Mouse (Mus musculus) embryonic facial prominence, embryonic 11.5 days (tissue): ENCODE results near the gene Gng7. TPM values are rescaled to one million over a fixed set of nuclear protein-coding genes. Genes with fewer than 3 reads are reported as not detected.
"Not testable (repeated sequence)": the region's sequence is repeated elsewhere in the genome, so short reads cannot be mapped to it uniquely, and the experiment has no call there.

Experiments
- ATAC-seq: fragments of 200-750 bp; cut with Nextera tagmentation; replicated peaks from 2 replicates; pipeline ENCODE4 v1.8.0; 2017; ENCODE audit warnings: low read depth; ENCODE audit not compliant: insufficient number of reproducible peaks, low FRiP score, low TSS enrichment
- DNase-seq: peaks from one replicate; pipeline ENCODE4 v3.0.0-alpha.2; 2015; ENCODE audit warnings: low spot score
- H3K27ac ChIP-seq: fragments of 300-500 bp; sonication (generic); replicated peaks from 2 replicates; pipeline ENCODE4 v1.5.1; 2014; ENCODE audit warnings: mild to moderate bottlenecking, low read depth, low read length, control low read depth
- H3K27me3 ChIP-seq: fragments of 300-500 bp; sonication (generic); 2 replicates; pipeline ENCODE4 v1.6.1; 2014; ENCODE audit warnings: mild to moderate bottlenecking, low read length, moderate library complexity, mixed read lengths; ENCODE audit not compliant: control insufficient read depth, insufficient read depth
- H3K36me3 ChIP-seq: fragments of 300-500 bp; sonication (generic); replicated peaks from 2 replicates; pipeline ENCODE4 v1.6.1; 2014; ENCODE audit warnings: low read depth, mild to moderate bottlenecking, low read length, moderate library complexity, mixed read lengths; ENCODE audit not compliant: control insufficient read depth, insufficient read depth
- H3K4me1 ChIP-seq: fragments of 300-500 bp; sonication (generic); 2 replicates; pipeline ENCODE4 v1.6.1; 2014; ENCODE audit warnings: low read length, mixed read lengths; ENCODE audit not compliant: control insufficient read depth, insufficient read depth
- H3K4me2 ChIP-seq: fragments of 300-500 bp; sonication (generic); 2 replicates; pipeline ENCODE4 v1.6.1; 2014; ENCODE audit warnings: low read depth, mild to moderate bottlenecking, control low read depth, low read length, moderate library complexity
- H3K4me3 ChIP-seq: fragments of 300-500 bp; sonication (generic); 2 replicates; pipeline ENCODE4 v1.5.1; 2014; ENCODE audit warnings: low read depth, low read length, control low read depth
- H3K9ac ChIP-seq: fragments of 300-500 bp; sonication (generic); replicated peaks from 2 replicates; pipeline ENCODE4 v1.6.1; 2014; ENCODE audit warnings: mild to moderate bottlenecking, control low read depth, low read length
- H3K9me3 ChIP-seq: fragments of 300-500 bp; sonication (generic); replicated peaks from 2 replicates; pipeline ENCODE4 v1.6.1; 2016; ENCODE audit warnings: mild to moderate bottlenecking, low read length, inconsistent platforms, mixed read lengths; ENCODE audit not compliant: control insufficient read depth
- WGBS: fragments of 180-500 bp; shearing (Covaris S2); extraction: QIAGEN DNeasy Blood & Tissue Kit; methylation state at CpG from one replicate; pipeline ENCODE4 v1.1.7; 2014; 5-methylcytosine and 5-hydroxymethylcytosine counted together
- polyA plus RNA-seq: library from polyadenylated mRNA; unstranded; fragments of >200 nt; fragmentation: Nextera tagmentation; extraction: Ambion mirVana; gene quantifications from 2 replicates; pipeline ENCODE4 v1.2.1, GENCODE M21; 2014

The Gng7 gene
- polyA plus RNA-seq, result 4.8 and 5.4 TPM in 2 replicates

- Histone ChIP-seq H3K9ac (peak within 1 kb of the TSS; percentile 51), H3K4me1 (no peaks in the 10 kb centered on the region), H3K9me3 (no peaks in the 10 kb centered on the region), H3K4me3 (peak within 1 kb of the TSS; percentile 42), H3K36me3 (no peaks in the 10 kb centered on the region), H3K27ac (no peak within 1 kb of the TSS), H3K4me2 (peak within 1 kb of the TSS; percentile 57), H3K27me3 (no peaks in the 10 kb centered on the region)
- DNase-seq (peak; percentile 98), ATAC-seq (peak; percentile 91)
- 9% methylated on average over 31 of the region's 31 CpGs for WGBS
Observed at GRCm38 (mm10) chr10:81014393-81015384, at the start of gene Gng7. Gng7 (minus strand) TSS chr10:81014945.

GRCm38 (mm10) chr10:81064519-81064918, 49.8 kb upstream of the Gng7 start:
- not testable (repeated sequence) for H3K4me2 ChIP-seq, H3K27me3 ChIP-seq, H3K9ac ChIP-seq, H3K4me1 ChIP-seq, H3K27ac ChIP-seq, ATAC-seq, H3K9me3 ChIP-seq, H3K36me3 ChIP-seq, H3K4me3 ChIP-seq, DNase-seq
- 88% methylated on average over 8 of the region's 8 CpGs for WGBS

- Histone ChIP-seq H3K36me3 (no peaks in the 10 kb centered on the region), H3K9me3 (no peaks in the 10 kb centered on the region), H3K4me2 (no peak overlapping the region), H3K27ac (no peak overlapping the region), H3K4me3 (no peak overlapping the region), H3K4me1 (peaks cover 2% of the 10 kb centered on the region; the same call in 1 of the 2 replicates), H3K27me3 (no peaks in the 10 kb centered on the region), H3K9ac (no peak overlapping the region)
- WGBS, result 54% methylated on average over 4 of the region's 4 CpGs
- ATAC-seq (no peak), DNase-seq (no peak)
Observed at GRCm38 (mm10) chr10:81062710-81063109, 48.0 kb upstream of the Gng7 start.

DNA sequence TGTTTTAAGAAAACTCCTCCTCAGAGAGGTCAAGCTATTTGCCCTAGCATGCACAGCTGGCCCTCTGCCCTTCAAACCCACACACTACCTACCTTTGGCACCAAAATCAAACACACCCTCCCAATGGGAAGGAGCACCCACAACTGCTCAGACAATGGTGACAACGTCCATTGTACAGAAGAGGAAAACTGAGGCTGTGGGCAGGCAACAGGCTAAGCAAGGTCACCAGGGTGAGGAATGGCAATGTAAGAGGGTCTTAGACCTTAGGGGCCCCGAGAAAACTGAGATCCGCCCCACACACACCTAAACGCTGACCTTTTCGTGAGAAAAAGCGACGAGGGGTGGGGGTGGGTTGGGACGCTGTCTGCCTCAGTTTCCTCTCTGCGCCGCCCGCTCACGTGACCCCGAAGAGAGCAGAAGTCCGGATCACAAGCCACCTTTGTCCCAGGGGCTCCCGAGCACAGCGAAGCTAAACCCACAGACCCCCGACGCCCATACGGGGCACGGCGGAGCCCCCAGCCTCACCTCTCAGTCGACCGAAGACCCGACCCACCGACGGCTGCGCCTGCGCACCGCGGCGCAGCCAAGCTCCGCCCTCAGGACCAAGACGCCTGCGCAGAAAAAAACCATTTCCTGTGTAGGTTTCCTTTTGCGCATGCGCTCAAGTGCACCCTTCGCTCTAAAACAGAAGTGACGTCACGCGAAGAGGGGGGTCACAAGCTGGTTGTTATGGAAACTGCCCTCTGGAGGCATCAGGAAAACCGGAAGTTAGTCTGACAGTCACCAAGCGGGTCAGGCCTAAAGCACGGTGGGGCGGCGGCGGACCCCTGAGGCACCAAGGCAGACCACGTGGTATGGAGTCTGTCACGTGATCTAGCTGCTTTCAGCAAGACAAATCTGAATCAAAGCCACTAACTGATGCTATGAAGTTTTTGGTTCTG, 45.1 kb upstream of the Gng7 start, which contains the start of gene Sgta:
Gene Sgta (minus strand): TSS at position 579 of the 941 bp plus-strand sequence.
- H3K4me1 ChIP-seq, result peaks cover 2% of the 10 kb centered on the region; the same call in 1 of the 2 replicates
- no peaks in the 10 kb centered on the region for H3K9me3 ChIP-seq
- no peaks in the 10 kb centered on the region for H3K27me3 ChIP-seq
- ATAC-seq (peak; percentile 86), DNase-seq (peak; percentile 100)
- WGBS, result 1% methylated on average over 48 of the region's 48 CpGs
- peak within 1 kb of the TSS; percentile 54 for H3K4me2 ChIP-seq
- H3K9ac ChIP-seq, result peak within 1 kb of the TSS; percentile 75
- peak within 1 kb of the TSS; percentile 74 for H3K4me3 ChIP-seq
- no peaks in the 10 kb centered on the region for H3K36me3 ChIP-seq
- H3K27ac ChIP-seq, result no peak within 1 kb of the TSS

DNA sequence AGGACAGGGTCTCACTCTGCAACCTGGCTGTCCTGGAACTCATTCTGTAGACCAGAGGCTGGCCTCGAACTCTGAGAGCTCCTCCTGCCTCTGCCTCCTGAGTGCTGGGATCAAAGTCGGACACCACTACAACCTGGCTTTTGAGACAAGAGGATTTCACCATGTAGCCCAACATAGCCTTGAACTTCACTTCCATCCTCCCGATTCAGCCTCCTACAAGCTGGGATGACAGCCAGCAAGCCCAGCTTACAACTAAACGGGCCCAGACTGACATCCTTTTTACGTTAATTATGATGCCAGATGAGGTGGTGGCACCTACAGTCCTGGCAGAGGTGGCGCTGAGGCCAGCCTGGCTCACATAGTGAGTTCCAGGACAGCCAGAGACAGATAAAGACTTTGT, 44.2 kb upstream of the Gng7 start:
- no peaks in the 10 kb centered on the region for H3K9me3 ChIP-seq
- H3K36me3 ChIP-seq, result no peaks in the 10 kb centered on the region
- no peak overlapping the region for H3K9ac ChIP-seq
- no peak for ATAC-seq
- peaks cover 2% of the 10 kb centered on the region; the same call in 1 of the 2 replicates for H3K4me1 ChIP-seq
- H3K27me3 ChIP-seq, result no peaks in the 10 kb centered on the region
- no peak overlapping the region for H3K4me2 ChIP-seq
- H3K27ac ChIP-seq, result no peak overlapping the region
- DNase-seq, result no peak
- 92% methylated on average over 6 of the region's 6 CpGs for WGBS
- peak overlapping the region; percentile 74 for H3K4me3 ChIP-seq

DNA sequence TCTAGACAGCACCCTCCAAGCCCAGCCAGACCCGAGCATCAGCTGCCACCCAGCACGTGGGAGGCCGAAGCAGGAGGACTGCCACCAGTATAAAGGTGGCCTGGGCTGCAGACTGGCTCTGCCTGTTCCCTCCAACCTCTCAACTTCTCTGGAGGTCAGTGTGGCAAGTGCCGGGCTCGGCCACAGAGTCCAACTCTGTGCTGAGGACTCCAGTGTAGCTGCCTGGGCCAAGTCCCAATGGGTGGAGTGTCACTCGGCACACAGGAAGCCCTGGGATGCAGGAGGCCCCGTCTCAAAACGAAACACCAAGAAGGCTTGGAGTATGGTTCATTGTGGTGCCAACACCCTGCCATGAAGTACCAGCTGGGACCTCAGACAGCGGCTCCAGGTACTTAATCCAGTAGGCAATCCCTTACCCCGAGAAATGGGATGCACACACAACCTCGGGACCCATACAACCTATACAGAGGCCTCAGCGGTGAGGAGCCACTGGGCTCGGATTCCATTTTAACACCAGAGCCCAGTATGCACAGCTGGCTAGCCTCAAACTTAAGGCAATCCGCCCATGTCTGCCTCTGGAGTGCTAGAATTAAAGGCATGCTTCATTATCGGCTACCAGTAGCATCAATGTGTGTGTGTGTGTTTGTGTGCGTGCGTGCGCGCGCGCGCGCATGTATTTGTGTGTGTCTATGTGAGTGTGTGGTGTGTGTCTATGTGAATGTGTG, 42.8 kb upstream of the Gng7 start:
- no peaks in the 10 kb centered on the region for H3K9me3 ChIP-seq
- DNase-seq (no peak), ATAC-seq (no peak)
- no peak overlapping the region for H3K4me3 ChIP-seq
- no peaks in the 10 kb centered on the region for H3K27me3 ChIP-seq
- WGBS, result 96% methylated on average over 23 of the region's 23 CpGs
- no peaks in the 10 kb centered on the region for H3K36me3 ChIP-seq
- 0 out of 2 replicates have a peak overlapping the region, but pooled peaks have one; percentile 9 for H3K9ac ChIP-seq
- peaks cover 2% of the 10 kb centered on the region; the same call in 1 of the 2 replicates for H3K4me1 ChIP-seq
- no peak overlapping the region for H3K4me2 ChIP-seq
- no peak overlapping the region for H3K27ac ChIP-seq

DNA sequence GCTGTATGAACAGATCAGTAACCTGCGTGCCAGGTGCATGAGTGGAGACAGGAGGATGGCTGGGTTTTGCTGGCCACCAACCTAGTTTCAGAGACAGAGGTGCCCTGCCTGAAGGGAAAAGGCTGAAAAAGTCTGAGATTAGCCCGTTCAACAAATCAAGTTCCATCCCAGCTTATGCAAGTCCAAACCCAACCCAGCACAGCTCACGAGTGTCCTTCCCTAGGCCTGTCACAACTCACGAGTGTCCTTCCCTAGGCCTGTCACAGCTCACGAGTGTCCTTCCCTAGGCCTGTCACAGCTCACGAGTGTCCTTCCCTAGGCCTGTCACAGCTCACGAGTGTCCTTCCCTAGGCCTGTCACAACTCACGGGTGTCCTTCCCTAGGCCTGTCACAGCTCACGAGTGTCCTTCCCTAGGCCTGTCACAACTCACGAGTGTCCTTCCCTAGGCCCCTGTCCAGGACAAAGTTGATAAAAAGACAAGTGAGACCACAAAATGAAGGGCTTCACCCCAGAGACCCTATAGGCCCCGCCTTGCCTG, 41.1 kb upstream of the Gng7 start:
- not testable (repeated sequence) for DNase-seq, H3K9ac ChIP-seq, H3K4me1 ChIP-seq, H3K27ac ChIP-seq, H3K36me3 ChIP-seq, H3K9me3 ChIP-seq, H3K27me3 ChIP-seq, H3K4me2 ChIP-seq, ATAC-seq, H3K4me3 ChIP-seq
- WGBS, result 86% methylated on average over 10 of the region's 11 CpGs
